Mouse (Mus musculus): ENCODE data around the gene Snx7.

DNA sequence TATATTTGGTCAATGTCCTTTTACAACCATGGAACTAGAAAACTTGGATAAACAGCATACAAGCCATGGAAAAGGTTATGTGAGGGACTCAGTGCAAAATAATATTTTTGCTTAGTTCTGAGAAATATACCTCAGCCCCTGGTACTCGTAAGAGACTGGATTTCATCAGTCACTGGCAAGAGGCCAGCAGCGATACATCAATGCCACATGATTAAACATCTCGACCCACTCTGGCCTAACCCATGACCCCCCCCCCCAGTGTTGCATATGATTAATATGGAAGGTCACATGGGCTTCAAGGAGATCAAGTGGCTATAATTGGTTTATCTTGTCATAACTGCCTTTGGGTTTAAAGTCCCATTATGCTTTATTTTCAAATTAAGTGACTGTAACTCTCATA lies 46.7 kb upstream of the Snx7 start:
- TF ChIP-seq CTCF (IDR thresholded peaks at IDR 0.05; ENCODE audit: control insufficient read depth, insufficient read depth, low read length), result no peak
- TF ChIP-seq POLR2A (IDR thresholded peaks at IDR 0.05; ENCODE audit: borderline replicate concordance, control insufficient read depth, low read depth, low read length), result no peak

All from bone marrow, adult 2 months (tissue).